Mouse (Mus musculus) adrenal gland, postnatal 25 days (tissue): Measurements from ENCODE around the gene Anpep. TPM values are rescaled to one million over a fixed set of nuclear protein-coding genes. Genes with fewer than 3 reads are reported as not detected.
"Not testable (repeated sequence)": the region's sequence is repeated elsewhere in the genome, so short reads cannot be mapped to it uniquely, and the experiment has no call there.

Experiments
- DNase-seq: peaks from one replicate; pipeline ENCODE4 v3.0.0; 2021; ENCODE audit warnings: mixed read lengths
- total RNA-seq: library from RNA; stranded (reverse); gene quantifications from 2 replicates; pipeline ENCODE4 v1.2.3, GENCODE M21; 2021

Gene Anpep
- total RNA-seq, 1 experiment from 2014 or later, result 4.1 TPM

DNA sequence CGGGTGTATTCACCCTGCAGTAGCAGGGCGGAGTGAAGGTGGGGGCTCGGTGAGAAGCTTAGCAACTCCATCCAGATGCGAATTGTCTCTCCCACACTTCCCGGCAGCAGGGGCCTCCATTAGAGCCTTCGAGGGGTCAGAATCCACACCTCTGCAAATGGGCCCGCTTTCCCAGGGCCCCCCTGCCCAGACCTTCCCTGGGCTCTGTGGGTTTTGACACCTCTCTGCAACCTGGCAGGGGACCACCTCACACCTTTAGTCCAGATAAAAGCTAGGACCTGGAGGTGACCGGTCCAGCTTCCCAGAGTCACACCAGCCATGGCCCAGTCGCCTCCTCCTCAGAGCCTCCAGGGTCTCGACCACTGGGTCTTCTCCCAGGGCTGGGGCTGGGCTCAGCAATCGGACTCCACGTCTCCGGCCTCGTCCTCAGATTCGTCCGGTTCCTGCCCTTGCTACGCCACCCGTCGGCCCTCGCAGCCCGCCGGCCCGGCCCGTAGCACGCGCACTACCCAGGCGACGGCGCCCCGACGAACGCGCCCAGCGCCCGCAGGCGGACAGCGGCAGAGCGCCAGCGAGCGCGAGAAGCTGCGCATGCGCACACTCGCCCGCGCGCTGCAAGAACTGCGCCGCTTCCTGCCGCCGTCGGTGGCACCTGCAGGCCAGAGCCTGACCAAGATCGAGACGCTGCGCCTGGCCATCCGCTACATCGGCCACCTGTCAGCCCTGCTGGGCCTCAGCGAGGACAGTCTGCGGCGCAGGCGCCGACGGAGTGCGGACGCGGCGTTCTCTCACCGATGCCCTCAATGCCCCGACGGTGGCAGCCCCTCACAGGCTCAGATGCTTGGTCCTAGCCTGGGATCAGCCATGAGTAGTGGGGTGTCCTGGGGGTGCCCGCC, 50.0 kb downstream of the Anpep start, which contains the start of gene Mesp2:
Mesp2 (plus strand) TSS at position 117 of the 896 bp plus-strand sequence.
- peak; percentile 79 for DNase-seq

DNA sequence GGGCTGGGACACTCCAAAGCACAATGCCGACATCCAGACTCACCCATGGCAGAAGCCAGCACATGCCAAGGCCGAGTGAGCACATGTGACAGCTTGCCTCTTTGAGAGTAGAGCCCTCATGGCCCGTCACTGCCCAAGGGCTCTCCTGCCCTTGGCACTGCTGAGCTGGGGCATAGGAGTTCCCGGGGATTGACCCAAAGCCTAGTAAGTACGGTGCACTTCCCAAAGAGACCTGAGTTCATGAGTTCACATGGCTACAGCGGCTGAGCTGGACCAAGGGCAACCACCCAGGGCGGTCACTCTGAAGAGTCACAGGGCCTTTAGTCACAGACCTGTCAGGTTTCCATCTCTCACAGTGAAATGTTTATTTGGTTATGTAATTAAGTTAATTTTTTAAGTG, 52.3 kb downstream of the Anpep start:
- DNase-seq, result no peak

DNA sequence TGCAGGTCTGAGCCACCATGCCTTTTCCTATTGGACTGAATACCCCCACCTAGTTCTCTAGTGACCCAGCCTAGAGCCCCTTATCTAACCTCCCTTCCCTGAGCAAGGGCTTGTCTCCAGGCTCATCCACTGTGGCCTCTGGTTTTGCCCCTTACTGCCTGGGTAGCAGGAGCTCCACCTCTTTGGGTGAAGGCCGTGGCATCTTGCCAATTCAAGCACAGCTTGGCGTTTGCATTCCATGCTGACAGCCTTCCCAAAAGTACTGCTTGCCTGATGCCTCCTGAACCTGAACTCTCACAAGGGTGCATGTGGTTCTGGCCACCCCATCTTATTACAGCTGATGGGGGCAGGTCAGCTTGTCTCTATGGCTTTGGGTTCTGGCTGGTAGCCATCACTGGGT, 57.0 kb downstream of the Anpep start:
- DNase-seq, result peak; percentile 77

DNA sequence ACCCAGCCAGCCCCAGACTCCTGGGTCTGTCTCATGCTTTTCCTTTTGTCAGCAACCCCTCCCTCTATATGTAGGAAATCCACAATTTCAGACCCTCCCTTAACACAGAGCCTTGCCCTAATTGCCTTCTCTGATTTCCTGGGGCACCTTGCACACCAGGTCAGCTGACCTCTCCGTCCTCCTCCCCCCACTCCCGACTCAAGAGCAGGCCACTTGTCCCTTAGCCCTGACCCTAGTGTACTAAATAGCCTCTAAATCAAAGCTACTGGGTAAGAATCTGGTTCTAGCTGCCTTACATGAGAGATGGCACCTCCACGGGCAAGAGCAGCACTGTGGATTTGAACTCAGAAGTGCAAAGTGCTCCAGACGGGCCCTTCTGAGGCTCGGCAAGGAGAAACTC, 58.8 kb downstream of the Anpep start:
- no peak for DNase-seq

DNA sequence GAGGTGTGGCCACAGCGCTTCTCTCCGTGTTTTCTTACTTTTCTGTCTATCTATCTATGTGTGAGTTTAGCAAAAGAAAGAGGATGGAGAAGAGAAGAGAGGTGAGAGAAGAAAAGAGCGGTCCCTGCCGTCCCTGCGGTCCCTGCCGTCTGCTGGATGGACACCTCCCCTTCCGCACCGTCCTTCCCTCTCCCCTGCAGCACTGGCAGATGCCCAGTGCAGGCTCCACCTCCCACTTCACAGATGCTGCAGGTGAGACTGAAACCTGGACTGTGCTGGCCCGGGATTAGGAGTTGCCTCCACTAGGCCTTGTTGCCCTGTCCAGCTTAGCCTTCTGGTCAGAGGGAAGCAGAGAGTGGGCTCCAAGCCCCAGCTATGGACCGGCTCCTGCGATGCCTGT, 59.5 kb downstream of the Anpep start:
- no peak for DNase-seq

DNA sequence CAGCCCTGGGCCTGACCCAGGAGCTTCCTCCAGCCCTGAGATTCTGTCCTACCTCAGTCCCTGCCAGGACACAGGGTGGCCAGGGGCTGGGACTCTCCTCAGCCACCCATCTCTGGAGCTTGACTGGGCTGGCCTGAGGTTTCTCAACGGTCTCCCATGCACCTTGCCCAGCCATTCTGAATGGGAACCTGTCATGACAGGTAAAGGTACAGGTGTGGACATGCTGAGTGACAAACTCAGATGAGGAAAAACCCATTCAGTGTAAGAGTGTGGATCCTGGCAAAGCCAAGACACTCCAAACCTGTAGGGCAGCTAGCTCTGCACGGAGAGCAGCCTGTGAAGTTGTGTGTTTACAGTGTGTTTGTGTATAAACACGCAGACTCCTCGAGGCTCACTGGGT, 60.5 kb downstream of the Anpep start:
- no peak for DNase-seq

DNA sequence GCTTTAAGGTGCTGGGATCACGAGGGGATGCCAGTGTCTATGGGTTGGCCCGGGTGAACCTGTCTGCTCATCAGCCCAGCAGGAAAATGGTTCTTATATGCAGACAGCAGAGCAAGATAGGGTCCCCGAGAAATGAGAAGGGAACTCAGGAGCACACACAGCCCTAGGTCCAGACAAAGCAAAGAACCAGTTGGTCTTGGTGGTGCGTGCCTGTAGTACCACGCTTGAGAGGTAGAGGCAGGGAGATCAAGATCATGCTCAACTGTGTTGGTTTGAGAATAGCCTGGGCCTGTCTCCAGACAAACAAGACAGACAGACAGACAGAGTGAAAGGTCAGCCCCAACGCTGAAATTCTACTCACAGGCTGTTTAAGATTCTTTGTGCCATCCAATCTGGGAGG, 61.4 kb downstream of the Anpep start:
- DNase-seq, result no peak

DNA sequence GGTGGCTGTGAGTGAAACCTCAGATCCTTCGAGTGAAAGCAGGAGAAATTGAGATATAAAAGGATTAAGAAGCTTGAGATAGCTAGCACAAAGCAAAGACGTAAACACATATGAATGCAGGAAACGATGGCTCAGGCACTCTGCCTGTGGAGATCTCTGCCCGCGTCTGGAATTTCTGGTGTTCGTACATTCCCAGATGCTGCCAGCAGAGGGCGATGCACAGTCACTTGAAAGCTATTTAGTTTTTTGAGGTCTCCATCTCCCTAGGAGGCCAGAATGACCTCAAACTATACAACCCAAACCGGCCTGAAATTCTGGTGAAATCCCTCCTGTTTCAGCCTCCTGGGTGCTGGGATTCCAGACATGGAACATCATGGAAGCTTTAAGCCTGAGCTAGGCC, 61.8 kb downstream of the Anpep start:
- DNase-seq, result peak; percentile 79

DNA sequence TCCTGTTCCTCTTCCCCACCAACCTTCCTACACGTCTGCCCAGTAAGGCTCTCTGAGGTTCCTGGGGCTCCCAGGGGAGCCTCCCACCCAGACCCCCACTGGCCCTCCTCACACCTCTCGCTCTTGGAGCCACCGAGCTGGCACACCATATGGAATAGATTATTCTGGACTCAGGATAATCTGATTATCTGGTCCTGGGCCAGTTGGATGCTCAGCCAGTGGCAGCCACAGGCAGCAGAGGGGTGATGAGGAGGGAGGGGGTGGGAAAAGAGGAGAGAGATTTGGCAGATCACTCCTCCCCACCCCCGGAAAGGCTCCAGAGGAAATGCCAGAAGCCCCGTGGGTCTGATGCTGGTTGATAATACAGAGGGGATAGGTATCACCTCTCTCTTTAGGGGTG, 62.3 kb downstream of the Anpep start:
- DNase-seq, result no peak

DNA sequence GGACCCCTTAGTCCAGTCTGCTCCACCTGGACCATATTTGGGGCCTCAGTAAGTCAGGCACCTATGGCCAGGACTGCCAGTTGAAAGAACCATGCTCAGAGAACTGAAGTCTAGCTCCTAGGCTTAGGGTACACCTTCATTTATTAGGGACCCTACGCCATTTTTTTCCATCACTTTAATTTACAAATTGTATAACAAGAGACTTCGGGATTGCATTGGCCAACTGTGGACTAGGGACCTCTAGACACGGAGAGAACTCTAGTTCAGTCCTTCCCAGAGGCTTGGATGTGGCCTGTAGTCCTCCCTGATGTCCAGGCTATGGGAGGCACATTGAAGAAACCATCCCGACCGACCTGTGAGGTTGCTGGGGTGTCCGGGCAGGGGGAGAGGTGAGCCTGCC, 67.2 kb downstream of the Anpep start, which contains the start of gene Mesp1:
Mesp1 (minus strand) TSS at position 101 of the 400 bp plus-strand sequence.
- DNase-seq, result no peak

DNA sequence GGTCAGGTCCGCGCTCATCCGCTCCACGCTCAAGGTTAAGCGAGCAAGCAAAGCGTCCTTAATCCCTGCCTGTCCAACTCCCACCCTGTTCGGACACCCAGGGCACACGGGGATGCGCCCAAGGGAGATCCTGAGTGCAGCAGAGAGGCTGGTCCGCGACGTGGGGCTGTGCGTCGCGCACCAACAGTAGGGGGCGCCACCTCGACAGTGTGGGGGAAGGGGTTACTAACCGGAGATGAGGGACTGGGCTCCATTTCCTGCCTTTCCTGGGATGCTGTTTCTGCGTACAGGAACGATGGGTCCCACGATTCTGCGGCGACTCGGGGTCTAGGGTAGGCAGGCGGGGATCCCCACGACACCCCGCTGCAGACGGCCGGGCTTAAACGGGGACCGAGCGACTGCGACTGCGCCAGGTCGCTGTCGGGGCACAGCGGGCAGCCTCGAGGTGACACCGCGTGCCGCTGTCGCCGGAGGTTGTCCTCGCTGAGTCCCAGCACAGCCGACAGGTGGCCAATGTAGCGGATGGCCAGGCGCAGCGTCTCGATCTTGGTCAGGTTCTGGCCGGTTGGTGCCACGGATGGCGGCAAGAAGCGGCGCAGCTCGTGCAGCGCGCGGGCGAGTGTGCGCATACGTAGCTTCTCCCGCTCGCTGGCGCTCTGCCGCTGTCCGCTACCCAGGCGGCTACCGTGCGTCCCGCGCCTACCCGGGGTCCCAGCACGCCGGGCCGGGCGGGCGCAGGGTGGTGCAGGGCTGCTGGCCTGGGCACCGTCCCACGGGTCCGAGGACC, 68.0 kb downstream of the Anpep start:
- peak; percentile 61 for DNase-seq

DNA sequence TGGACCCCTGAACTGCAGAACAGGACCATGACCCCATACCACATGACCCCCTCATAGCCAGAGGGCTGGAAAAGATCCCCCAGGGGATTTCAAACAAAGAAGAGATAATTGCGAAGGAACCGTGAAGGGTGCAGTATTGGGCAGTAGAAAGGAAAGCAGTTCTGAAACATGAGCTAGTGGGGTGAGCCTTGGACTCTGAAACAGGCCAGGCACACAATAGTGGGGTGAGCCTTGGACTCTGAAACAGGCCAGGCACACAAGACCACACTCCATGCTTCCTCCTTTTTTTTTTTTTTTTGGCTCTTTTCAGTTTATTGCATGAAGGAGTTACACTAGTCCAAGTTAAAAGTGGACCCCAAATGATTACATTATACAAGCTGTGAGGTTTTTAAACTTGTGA, 71.0 kb downstream of the Anpep start:
- not testable (repeated sequence) for DNase-seq

DNA sequence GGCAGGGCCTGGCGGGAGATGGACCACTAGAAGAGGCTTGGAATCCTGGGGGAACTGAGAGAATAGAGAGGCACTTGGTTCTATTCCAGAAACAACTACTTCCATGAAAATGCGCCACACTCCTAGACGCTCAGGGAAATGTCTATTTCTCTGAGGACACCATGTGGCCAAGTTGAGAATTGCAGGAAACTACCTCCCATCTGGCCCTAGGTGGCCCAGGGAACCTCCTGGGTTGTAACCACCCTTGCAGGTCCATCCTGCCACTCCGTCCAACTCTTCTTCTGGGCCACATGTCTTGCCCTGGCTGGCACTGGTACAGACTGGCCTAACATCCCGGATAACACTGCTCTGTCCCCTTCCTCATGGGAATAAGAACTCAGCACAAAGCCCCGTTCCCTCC, 74.6 kb downstream of the Anpep start:
- DNase-seq, result peak; percentile 60

DNA sequence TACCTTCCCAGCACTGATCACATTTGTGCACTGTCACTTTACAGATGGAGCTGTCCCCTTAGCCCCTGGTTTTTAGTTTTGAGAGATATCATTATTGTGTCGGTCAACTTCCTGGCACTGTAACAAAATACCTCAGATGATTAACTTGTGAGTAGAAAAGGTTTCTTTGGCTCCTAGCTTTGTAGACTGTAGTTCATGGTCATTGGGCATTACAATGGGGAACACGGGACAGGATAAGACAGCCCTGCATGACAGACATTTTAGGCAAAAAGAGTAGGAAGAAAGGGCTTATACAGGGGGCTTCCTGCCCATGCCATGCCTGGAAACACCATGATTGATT, 78.4 kb downstream of the Anpep start:
- DNase-seq, result no peak

DNA sequence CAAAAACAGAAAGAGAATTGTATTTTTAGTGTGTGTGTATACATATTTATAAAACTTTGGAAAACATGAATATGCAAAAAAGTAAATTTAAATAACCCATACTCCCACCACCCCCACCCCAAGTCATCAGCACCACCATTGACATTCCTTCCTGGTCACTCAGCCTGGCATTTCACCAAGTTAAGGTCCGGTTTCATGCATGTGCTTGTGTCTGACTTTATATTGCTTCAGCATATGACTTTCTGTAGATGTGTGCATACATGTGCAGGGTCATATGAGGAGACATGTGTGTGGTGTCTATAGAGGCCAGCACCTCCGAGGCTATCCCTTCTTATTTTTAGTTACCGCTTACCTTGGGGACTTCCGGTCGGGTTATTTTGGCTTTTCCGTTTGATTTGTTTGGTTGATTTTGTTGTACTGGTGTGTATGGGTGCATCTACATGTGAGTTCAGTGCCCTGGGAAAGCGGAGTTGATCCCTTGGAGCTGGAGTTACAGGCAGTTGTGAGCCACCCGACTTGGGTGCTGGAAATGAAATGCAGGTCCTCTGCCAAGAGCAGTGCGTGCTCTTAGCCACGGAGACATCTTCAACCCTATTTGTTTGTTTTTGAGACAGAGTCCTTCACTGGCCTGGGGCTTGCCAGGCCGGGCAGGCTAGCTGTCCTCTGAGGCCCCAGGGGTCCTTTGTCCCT, 78.9 kb downstream of the Anpep start:
- no peak for DNase-seq

DNA sequence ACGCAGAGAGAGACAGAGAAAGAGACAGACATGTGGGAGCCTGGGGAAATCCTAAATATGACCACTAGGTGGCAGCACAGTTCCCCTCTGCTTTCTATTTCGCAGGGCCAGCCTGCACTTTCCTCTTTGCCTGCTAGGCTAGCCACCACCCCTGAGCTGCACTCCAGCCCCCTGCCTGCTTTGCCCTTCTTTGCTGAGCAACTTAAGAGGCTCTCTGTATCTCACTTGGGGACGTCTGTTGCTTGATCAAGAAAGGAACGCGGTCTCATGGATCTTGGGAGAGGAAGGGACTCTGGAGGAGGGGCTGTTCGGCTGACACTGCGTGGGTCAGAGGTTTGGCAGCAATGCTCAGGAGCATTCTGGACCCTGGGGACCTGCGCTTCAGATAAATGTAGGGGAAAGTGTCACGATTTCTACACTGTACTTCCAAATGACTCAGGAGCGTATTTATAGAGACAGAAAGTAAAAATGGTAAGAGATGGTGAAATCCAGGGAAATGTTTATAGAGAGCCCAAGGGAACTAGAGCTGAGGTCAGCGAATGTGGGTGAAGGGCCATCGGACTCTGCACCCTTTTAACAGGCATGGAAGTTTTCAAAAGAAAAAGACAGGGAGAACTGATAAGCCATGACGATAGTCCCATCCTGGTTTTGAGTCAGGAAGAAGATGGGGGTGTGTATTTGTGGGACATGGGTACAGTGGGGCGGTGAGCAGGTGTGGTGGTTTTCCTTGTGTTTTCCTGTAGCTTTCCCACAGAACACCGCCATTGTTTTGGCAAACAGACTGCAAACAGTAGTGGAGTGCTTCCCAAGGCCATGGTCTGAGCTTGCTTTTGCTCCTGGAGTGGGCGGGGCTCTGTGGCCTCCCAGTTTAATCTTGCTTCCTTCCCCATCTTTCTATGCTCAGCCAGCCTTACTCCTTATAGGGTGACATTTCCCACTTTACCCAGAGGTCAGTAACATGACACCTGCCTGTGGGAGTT, 79.9 kb downstream of the Anpep start:
- DNase-seq, result peak; percentile 71

Other genes with a start within 250 kb of the Anpep start
- gene Rhcg, start 243.4 kb downstream of the Anpep start, total RNA-seq, result 14.6 and 14.9 TPM in 2 replicates
- 0.90 and 1.1 TPM in 2 replicates for gene Ticrr, start 200.9 kb downstream of the Anpep start, total RNA-seq
- 4.5 and 4.6 TPM in 2 replicates for gene Kif7, start 145.3 kb downstream of the Anpep start, total RNA-seq
- 312 and 334 TPM in 2 replicates for gene Plin1, start 128.2 kb downstream of the Anpep start, total RNA-seq
- 42.6 and 59.9 TPM in 2 replicates for gene Pex11a, start 117.9 kb downstream of the Anpep start, total RNA-seq
- gene Wdr93, start 117.9 kb downstream of the Anpep start, total RNA-seq, result 1.7 and 2.1 TPM in 2 replicates
- not detected in 2 replicates for gene Mesp1, start 67.3 kb downstream of the Anpep start, total RNA-seq
- gene Mesp2, start 50.3 kb downstream of the Anpep start, total RNA-seq, result 0.30 TPM in 1 of 2 replicates, not detected in the other
- gene Ap3s2, start 59.6 kb upstream of the Anpep start, total RNA-seq, result 23.8 and 34.0 TPM in 2 replicates
- 16.1 and 23.5 TPM in 2 replicates for gene Arpin, start 74.3 kb upstream of the Anpep start, total RNA-seq
- 18.5 and 21.4 TPM in 2 replicates for gene Zfp710, start 163.8 kb upstream of the Anpep start, total RNA-seq